Mouse (Mus musculus) mouse embryonic stem cell (cell line): ENCODE measurements around the gene Gm42906.

Source experiments
- in situ Hi-C, 2 experiments: fragments of 300-500 bp; cut with MboI; formaldehyde crosslinking; loops; 1 replicate in 1 of 2; 3 replicates in 1 of 2; pipeline ENCODE4 v1.14.3; 2019 to 2020; ENCODE audit warnings: low sequenced_read_pairs in 2 of 2, low pct_unique_long_range_greater_than_20kb in 1 of 2, mixed read lengths in 1 of 2; ENCODE audit not compliant: unreplicated experiment in 1 of 2

Gm42906 gene

GRCm38 (mm10) chr5:151042911-151043310 is 385.1 kb downstream of the Gm42906 start:
- in situ Hi-C loops = no loop called here

GRCm38 (mm10) chr5:151037871-151038270 is 390.1 kb downstream of the Gm42906 start:
- in situ Hi-C loops = no loop called here

GRCm38 (mm10) chr5:151034715-151035512 is 393.0 kb downstream of the Gm42906 start:
- in situ Hi-C loops = no loop called here

GRCm38 (mm10) chr5:151028906-151029305 is 399.1 kb downstream of the Gm42906 start:
- in situ Hi-C loops = no loop called here

GRCm38 (mm10) chr5:151027171-151027570 is 400.8 kb downstream of the Gm42906 start:
- in situ Hi-C loops = no loop called here

GRCm38 (mm10) chr5:151026069-151026468 is 401.9 kb downstream of the Gm42906 start:
- in situ Hi-C loops = no loop called here

GRCm38 (mm10) chr5:151024483-151024882 is 403.5 kb downstream of the Gm42906 start:
- in situ Hi-C loops = no loop called here

GRCm38 (mm10) chr5:151023461-151023860 is 404.5 kb downstream of the Gm42906 start:
- in situ Hi-C loops = no loop called here

- in situ Hi-C loops = no loop called here
These were observed 405.0 kb downstream of the Gm42906 start for GRCm38 (mm10) chr5:151022939-151023338.

GRCm38 (mm10) chr5:151022026-151022425 is 405.9 kb downstream of the Gm42906 start:
- in situ Hi-C loops = no loop called here

- in situ Hi-C loops = no loop called here
These were observed 407.1 kb downstream of the Gm42906 start for GRCm38 (mm10) chr5:151020831-151021230.

- in situ Hi-C loops = no loop called here
These were observed 407.7 kb downstream of the Gm42906 start for GRCm38 (mm10) chr5:151020031-151020820.

- in situ Hi-C loops = no loop called here
These were observed 409.0 kb downstream of the Gm42906 start for GRCm38 (mm10) chr5:151018959-151019358.

- in situ Hi-C loops = no loop called here
These were observed 409.5 kb downstream of the Gm42906 start for GRCm38 (mm10) chr5:151018450-151018849.
